14 mouse cellular contexts compared by ENCODE assay signal in genomic region chr2:33914998-33915397, GRCm38 (mm10).
"Had no signal": no experiment of that assay in that cellular context is flagged by ENCODE, and none has a peak within 500 bp of the region (broad histone marks: within the 10 kb centered on the region; RNA-seq: fewer than 3 reads in every experiment).

No protein-coding gene starts in this region.

- H3K27ac ChIP-seq: intestine, embryonic 15.5 days; liver, embryonic 13.5 days; lung, embryonic 15.5 days; macrophage; midbrain, embryonic 13.5 days; neural tube, embryonic 15.5 days; stomach, postnatal 0 days had no signal

- H3K27me3 ChIP-seq: intestine, embryonic 15.5 days; lung, embryonic 15.5 days; megakaryocyte, embryonic 14.5 days; midbrain, embryonic 13.5 days; neural tube, embryonic 15.5 days had no signal

- DNase-seq: kidney, adult 18-20 months; kidney, postnatal 10 days; liver; liver, embryonic 13.5 days; liver, postnatal 0 days; lung, postnatal 14 days; right cerebral cortex, adult 18-20 months had no signal

- H3K36me3 ChIP-seq: intestine, embryonic 15.5 days; liver, embryonic 13.5 days; lung, embryonic 15.5 days; midbrain, embryonic 13.5 days; neural tube, embryonic 15.5 days had no signal

- H3K4me1 ChIP-seq: liver, embryonic 13.5 days had no signal

- H3K4me3 ChIP-seq: intestine, embryonic 15.5 days; liver, embryonic 13.5 days; lung, embryonic 15.5 days; megakaryocyte, embryonic 14.5 days; midbrain, embryonic 13.5 days; neural tube, embryonic 15.5 days had no signal

- H3K9me3 ChIP-seq: intestine, embryonic 15.5 days; liver, embryonic 13.5 days; lung, embryonic 15.5 days; neural tube, embryonic 15.5 days had no signal
